Mouse (Mus musculus) brain, embryonic 14.5 days (tissue): ENCODE results near the gene Pfkfb2. TPM values are rescaled to one million over a fixed set of nuclear protein-coding genes. Genes with fewer than 3 reads are reported as not detected.
"Not testable (repeated sequence)": the region's sequence is repeated elsewhere in the genome, so short reads cannot be mapped to it uniquely, and the experiment has no call there.

Source experiments
- DNase-seq: peaks from one replicate; pipeline ENCODE4 v3.0.0-alpha.2; 2011; ENCODE audit warnings: low read depth
- CTCF ChIP-seq: fragments of 200-500 bp; IDR thresholded peaks from 2 replicates; pipeline ENCODE4 v1.5.1; 2012; ENCODE audit warnings: inconsistent platforms, mild to moderate bottlenecking, moderate library complexity, borderline replicate concordance; ENCODE audit not compliant: insufficient read depth, insufficient read length; ENCODE audit errors: extremely low read depth
- POLR2A ChIP-seq: fragments of 200-500 bp; IDR thresholded peaks from 2 replicates; pipeline ENCODE4 v1.6.1; 2012; ENCODE audit warnings: mild to moderate bottlenecking, inconsistent platforms, borderline replicate concordance; ENCODE audit not compliant: poor library complexity, insufficient read depth, insufficient read length, severe bottlenecking; ENCODE audit errors: extremely low read depth
- polyA plus RNA-seq: library from polyadenylated mRNA; depleted of rRNA; stranded (reverse); fragments of >200 nt; gene quantifications from 2 replicates; pipeline ENCODE4 v1.2.3, GENCODE M21; 2012

Gene Pfkfb2
- polyA plus RNA-seq, 1 experiment: 33.9 TPM

DNA sequence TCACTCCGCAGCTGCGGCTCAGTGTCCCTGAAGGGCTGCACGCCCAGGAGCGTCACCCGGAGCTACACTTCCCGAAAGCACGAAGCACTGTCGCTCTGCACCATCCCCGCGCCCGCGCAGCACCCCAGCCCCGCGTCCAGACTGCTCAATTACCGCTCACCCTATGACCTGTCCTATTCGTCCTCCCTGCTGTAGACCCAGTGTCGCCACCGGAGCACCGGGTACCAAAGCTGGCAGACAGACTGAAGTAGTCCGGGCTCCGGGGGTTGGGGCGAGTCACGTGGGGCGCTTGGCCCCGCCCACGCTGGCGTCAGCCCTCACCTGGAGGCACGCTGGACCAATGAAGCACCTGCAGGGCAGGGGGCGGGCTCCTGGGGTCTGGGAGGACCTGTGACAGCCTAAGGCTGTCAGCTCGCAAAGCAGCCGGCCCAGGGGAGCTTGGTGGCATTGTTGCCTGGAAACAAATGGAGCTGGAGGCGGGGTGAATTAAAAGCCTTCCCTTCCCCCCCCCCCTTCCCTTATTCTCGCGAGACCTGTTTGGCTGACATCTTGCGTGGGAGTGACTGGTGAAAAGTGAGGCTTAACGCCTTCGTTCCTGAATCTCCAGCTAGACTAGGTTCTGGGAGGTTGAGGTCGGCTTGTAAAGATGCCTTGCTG lies 13.4 kb downstream of the Pfkfb2 start, which contains the start of gene Gm29427:
Gene Gm29427, minus strand, starts transcription at position 239 of the 657 bp plus-strand sequence.
- peak; percentile 97 for DNase-seq
- TF ChIP-seq CTCF (no peak), POLR2A (no peak)

DNA sequence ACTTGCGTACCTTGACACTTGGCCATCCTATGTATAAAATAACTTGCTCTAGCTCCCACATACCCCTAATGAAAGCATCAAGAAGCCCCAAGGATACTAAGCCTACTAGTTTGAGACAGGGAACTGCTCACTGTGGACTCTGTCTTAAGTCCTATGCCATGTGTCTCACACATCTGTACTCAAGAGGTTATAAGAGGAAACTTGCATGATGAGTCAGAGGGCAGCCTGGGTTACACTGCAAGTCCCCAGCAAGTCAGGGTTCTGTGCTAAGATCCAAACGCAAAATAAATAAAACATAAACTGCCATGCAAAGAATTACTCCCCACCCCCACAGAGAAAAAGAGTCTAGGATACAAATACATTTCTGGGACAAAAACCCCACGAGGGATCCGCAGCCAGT lies 15.0 kb downstream of the Pfkfb2 start:
- no peak for TF ChIP-seq POLR2A
- no peak for TF ChIP-seq CTCF
- no peak for DNase-seq

DNA sequence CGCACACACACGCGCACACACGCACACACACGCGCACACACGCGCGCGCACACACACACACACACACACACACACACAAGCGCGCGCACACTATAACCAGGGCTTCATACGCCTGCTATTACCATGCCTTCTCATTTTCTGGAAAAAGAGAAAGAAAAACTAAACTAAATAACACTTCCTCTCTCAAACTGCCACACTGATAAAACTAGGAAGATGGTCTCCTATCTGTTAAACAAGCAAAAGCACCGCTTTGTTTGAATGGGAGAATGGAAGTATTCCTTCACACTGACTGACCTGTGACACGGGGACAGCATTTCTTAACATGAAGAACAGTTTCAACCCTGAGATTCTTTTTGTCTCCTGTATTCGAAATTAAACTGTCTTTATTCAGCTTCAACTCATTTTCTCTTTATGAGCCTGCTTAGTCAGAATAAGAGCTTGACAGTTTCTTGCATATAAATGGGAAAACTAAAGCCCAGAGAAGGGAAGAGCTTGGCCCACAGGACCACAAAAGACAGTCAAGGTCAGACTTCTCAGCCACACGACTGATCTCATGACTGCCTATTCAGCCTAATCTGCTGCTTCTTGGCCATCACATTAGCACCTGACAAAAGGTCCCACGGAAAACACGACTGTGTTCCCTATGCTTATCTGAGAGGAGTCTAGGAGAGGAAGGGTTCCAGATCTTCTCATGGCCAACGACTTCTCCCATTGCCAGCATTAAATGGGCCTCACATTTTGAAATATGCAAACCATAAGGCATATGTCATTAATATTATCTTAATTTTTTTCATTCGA lies 18.6 kb downstream of the Pfkfb2 start:
- DNase-seq: no peak
- no peak for TF ChIP-seq CTCF

DNA sequence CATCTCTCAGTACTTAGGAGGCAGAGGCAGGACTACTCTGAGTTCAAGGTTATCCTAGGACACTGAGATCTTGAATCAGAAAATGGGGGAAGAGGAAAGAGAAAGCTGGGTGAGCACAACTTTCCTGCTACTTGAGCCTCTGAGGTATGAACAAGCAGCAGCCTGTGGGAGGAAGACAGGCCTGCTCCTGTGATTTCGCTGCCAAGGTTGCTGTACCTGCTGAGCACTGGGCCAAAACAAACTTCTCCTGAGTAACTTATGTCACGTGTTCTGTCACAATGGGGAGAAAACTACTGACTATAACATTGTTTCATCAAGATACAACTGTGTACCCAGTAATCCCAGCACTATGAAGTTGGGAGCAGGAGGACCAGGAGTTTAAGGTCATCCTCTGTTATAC lies 25.4 kb downstream of the Pfkfb2 start:
- no peak for DNase-seq
- TF ChIP-seq POLR2A (no peak), CTCF (no peak)

DNA sequence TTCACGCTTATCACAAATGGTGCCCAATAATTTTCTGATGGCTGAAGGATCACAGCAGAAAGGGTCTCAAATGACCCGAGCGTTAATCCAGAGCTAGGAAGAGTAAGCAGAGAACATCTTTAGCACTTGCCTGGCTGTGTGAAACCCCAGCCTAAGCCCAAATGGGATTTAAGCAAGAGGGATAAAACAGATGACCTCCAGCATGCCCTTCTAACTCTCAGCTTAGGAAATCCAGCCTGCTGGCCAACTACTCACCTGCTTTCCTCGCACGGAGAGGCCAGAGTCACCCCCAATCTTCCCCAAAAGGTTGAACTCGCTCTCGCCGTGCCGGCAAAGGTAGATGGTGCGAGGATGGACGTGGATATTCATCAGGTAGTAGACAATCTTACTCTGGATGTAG lies 27.1 kb downstream of the Pfkfb2 start:
- no peak for DNase-seq
- TF ChIP-seq CTCF: no peak
- no peak for TF ChIP-seq POLR2A

DNA sequence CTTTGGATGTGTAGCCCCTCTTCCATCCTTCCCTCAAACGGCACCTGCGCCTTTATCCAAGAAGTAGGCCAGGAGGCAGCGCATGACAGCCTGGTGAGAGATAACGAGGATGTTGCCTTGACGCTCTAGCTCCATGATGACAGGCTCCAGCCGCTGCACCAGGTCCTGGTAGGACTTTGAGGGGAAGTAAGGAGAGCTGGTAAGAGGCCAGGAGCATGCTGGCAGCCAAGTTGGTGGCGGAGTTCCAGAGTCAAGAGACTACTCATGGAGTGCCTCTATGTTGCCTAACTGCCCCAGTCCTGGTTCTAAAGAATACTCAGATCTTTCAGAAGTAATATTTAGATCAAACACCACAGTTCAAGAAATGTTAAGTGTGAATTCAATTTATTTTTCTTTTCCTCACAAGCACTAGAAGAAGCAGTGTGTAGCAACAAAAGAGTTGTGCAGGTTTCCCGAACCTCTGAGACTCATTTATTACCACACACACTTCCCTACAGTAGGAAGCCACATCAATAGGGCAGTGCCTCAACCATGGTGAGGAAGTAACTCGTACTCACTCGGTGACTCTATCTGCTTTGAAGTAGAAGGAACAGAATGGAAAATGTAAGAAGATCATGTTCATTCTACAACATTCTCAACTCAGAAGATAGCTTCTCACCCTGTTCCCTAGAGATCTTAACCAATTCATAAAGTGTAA lies 29.0 kb downstream of the Pfkfb2 start:
- peak; percentile 5 for DNase-seq
- TF ChIP-seq POLR2A (no peak), CTCF (no peak)

DNA sequence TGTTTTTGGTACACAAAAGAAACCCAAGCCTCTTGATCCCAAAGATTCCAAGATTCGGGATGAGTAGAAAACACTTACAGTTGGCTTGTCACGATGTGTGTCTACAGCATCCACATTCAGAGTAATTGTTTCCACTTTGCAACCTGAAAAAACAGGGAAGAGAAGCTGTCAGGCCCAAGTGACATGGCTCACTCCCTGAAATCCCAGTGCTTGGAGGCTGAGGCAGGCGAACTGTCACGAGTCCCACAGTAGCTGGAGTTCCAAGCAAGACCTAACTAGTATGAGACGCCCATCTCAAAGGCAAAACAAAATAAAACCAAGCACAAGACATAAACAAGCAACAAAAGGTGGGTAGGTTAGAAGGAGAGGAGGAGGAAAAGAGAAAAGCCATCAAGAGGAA lies 30.5 kb downstream of the Pfkfb2 start:
- DNase-seq: no peak
- no peak for TF ChIP-seq CTCF
- TF ChIP-seq POLR2A: no peak

DNA sequence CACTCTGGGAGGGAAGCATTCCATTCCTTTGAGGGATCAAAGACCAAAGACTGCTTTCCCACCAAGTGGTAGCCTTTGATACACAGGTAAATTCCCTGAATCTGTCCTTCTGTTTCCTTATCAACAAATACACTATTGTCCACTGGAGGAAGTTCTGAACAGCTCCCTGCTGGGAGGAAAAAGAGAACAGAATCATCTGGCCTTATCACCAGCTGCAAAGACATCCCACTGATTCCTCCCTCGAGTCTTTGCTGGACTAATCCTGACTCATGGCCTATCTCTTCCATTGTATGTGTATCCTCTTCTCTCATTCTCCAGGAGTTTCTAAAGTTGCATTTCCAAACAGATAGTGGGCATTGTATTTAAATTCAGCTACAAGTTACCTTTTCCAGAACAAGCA lies 45.1 kb downstream of the Pfkfb2 start:
- TF ChIP-seq POLR2A (no peak), CTCF (no peak)
- peak; percentile 0 for DNase-seq

DNA sequence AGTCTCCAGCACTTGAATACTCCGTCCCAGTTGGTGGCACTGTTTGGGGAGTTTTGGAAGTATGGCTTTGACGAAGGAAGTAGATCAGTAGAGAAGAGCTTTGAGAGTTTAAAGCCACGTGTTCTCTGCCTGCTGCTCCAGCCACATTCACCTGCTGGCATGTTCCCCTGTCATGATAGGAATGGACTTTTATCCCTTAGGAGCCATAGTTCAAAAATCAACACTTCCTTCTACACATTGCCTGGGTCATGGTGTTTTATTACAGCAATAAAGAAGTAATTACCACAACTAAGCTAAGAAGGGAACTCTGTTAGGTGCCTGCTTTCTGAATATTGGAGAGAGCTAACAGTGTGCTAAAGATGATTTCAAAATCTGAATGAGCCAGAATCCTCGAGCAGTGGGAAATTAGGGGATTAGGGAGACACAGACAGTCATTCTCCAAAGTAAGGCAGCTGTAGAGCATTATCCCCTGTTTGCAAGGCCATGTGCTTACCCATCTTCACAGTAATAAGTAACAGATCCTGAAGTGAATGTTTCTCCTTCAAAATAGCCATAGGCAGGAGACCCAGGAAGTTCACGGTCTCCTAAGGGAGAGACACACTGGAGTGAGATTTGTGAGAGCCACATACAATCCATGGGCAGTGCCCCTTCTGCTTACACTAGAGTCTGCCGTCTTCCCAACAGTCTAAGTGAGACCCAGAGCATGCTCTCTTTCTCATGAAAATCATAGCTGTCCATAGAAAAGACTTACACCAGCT lies 47.2 kb downstream of the Pfkfb2 start:
- no peak for DNase-seq
- no peak for TF ChIP-seq CTCF
- no peak for TF ChIP-seq POLR2A

DNA sequence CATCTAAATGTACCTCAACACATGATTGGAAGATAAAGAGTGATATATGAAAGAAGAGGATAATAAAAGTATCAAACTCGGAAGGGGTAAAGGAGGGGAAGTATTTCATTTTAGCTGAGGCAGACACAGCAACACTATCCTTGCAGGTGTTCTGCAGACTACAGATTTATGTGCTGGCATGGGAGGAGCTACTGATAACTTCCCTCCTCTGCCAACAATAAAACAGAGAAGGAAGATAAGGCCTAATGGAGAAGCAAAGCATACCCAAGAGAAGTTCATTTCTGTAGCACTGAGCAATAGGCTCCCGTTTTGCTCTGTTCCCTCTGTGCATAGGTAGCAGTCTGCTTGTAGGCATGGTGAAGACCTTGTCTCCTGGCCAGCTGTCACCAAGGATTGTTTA lies 48.0 kb downstream of the Pfkfb2 start:
- DNase-seq: no peak
- TF ChIP-seq CTCF: no peak
- TF ChIP-seq POLR2A: no peak

DNA sequence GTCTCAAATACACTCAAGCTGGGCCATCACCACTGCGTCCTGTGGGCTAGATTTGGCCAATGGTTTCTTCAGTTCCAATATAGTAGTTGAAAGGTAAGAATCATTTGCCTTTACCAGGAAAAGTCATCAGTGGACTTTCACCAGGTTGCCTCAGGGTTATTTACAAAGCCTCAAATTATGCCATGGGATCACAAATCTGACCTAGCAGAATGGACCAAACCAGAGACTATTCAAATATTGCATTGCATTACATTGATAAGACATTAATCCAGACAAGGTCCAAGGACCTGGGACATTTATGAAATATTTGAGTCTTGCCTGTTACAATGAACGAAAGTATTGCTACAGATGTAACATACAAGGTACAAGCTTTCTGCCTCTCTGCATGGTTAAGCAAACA lies 50.5 kb downstream of the Pfkfb2 start:
- DNase-seq: no peak
- no peak for TF ChIP-seq POLR2A
- no peak for TF ChIP-seq CTCF

DNA sequence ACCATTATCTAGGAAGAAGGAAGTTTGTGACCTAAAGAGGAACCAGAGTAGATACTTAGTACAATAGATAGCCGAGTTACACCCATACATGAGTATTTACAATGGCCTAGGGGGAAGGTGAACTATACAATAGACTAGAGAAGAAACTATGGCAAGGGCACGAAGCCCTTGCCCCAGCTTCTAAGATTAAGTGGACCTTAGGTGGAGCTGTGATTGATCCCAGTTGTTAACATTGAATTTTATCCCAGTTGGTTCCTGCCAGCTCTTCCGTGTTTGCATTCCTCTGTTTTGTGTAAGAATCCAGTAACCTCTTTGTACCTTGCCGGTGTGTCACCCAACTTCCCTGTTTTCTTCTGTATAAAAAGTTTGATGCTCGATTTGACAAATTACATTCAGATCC lies 65.5 kb downstream of the Pfkfb2 start:
- not testable (repeated sequence) for DNase-seq
